Mouse (Mus musculus) thymus, adult 2 months (tissue): Measurements from ENCODE around the gene Vdr. TPM values are rescaled to one million over a fixed set of nuclear protein-coding genes. Genes with fewer than 3 reads are reported as not detected.

Experiments used
- DNase-seq: peaks from one replicate; pipeline ENCODE4 v3.0.0; 2021
- H3K27ac ChIP-seq: fragments of 200-500 bp; 2 replicates; pipeline ENCODE4 v1.5.1; 2012; ENCODE audit warnings: low read length, control low read depth; ENCODE audit not compliant: control insufficient read depth, insufficient read depth
- H3K27me3 ChIP-seq: fragments of 200-500 bp; 2 replicates; pipeline ENCODE4 v1.6.1; 2012; ENCODE audit warnings: mild to moderate bottlenecking, low read length, moderate library complexity, mixed read lengths; ENCODE audit not compliant: control insufficient read depth, insufficient read depth
- H3K36me3 ChIP-seq: fragments of 200-500 bp; 2 replicates; pipeline ENCODE4 v1.6.1; 2012; ENCODE audit warnings: mild to moderate bottlenecking, low read length, moderate library complexity; ENCODE audit not compliant: control insufficient read depth, insufficient read depth
- H3K4me1 ChIP-seq: fragments of 200-500 bp; replicated peaks from 2 replicates; pipeline ENCODE4 v1.6.1; 2012; ENCODE audit warnings: low read length; ENCODE audit not compliant: control insufficient read depth, insufficient read depth
- H3K4me3 ChIP-seq: fragments of 200-500 bp; 2 replicates; pipeline ENCODE4 v1.5.1; 2012; ENCODE audit warnings: mild to moderate bottlenecking, low read length, control low read depth, moderate library complexity; ENCODE audit not compliant: control insufficient read depth, insufficient read depth
- CTCF ChIP-seq: fragments of 200-500 bp; IDR thresholded peaks from 2 replicates; pipeline ENCODE4 v1.5.1; 2012; ENCODE audit warnings: mild to moderate bottlenecking, control low read depth, low read length, moderate library complexity, borderline replicate concordance; ENCODE audit not compliant: control insufficient read depth, poor library complexity, insufficient read depth; ENCODE audit errors: extremely low read depth
- POLR2A ChIP-seq: fragments of 200-500 bp; IDR thresholded peaks from 2 replicates; pipeline ENCODE4 v1.6.1; 2012; ENCODE audit warnings: mild to moderate bottlenecking, low read length, control low read depth, moderate library complexity; ENCODE audit not compliant: control insufficient read depth, poor library complexity, insufficient read depth; ENCODE audit errors: extremely low read depth
- WGBS: fragments of 180-500 bp; shearing (Covaris S2); methylation state at CpG from one replicate; pipeline ENCODE4 v1.1.7; 2018; 5-methylcytosine and 5-hydroxymethylcytosine counted together
- polyA plus RNA-seq: library from polyadenylated mRNA; depleted of rRNA; stranded (reverse); fragments of >200 nt; gene quantifications from 2 replicates; pipeline ENCODE4 v1.2.3, GENCODE M21; 2012

Vdr gene
- polyA plus RNA-seq, 1 experiment = 6.2 TPM

DNA sequence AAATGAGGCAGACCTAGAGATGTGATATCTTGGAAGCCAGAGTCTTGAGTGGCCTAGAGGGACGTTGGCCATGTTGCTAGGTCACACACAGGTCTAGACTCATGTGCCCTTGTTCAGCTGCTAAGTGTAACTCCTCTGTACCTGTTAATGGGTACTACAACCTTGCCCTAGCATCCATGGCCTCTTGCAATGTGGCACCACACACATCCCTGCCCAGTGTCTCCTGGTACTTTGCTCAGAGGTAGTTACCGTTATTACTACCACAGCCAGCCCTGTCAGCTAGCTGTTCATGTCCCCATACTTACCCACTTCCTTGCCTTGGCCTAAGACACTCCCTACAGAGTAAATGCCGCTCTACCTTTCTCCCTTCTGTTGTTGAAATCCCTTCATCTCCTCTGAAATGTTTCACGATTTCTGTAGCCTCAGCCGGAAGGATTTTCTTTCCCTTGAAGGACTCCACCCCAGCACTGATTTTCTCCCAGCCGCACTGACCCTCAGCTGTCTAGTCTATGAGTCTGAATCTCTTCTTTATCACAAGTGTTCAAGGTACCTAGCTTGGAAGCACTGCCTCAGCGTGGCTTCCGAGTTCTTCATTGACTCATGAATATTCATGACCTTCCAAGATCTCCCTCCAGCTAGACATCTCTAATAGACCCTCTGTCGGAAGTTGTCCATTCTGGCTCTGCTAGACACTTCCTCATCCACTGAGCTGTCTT lies 77.5 kb downstream of the Vdr start:
- DNase-seq = no peak
- H3K27me3 ChIP-seq = no peaks in the 10 kb centered on the region
- peak overlapping the region; percentile 66 for H3K27ac ChIP-seq
- 33% methylated on average over 9 of the region's 9 CpGs for WGBS
- no peak for TF ChIP-seq CTCF
- TF ChIP-seq POLR2A = no peak
- peaks cover 77% of the 10 kb centered on the region for H3K4me1 ChIP-seq
- no peaks in the 10 kb centered on the region for H3K36me3 ChIP-seq
- H3K4me3 ChIP-seq = peak overlapping the region; percentile 55; the same call in 1 of the 2 replicates

DNA sequence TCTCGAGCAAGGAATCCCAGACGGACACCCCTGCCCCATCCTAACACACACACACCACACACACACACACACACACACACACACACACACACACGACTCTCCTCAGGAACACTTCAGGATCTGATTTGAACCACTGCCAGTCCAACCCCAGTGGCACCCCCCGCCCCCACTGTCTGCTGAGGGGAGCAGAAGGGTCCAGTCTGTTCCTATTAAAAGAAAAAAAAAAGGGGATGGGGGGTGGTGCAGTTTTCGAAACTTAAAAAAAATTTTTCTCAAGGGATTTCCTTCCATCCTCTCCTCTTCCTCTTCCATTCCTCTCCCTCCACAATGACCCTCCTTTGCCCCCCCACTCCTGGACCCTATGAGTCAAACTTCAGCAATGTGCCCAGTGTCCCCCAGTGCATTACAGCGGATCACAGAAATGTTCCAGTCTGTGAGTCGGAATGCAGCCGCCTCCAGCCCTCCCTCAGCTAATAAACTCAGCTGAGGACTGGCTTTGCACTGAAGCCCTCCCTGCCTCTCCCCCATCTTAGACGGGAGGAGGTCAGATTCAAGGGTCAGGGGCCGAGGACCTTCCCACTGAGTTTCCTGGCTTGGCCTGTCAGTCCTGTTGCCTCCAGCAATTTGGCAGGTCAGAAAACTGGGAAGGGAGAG lies 78.3 kb downstream of the Vdr start:
- 42% methylated on average over 10 of the region's 10 CpGs for WGBS
- Histone ChIP-seq H3K4me3 (peak overlapping the region; percentile 55), H3K27ac (peak overlapping the region; percentile 66), H3K36me3 (no peaks in the 10 kb centered on the region), H3K4me1 (peaks cover 75% of the 10 kb centered on the region), H3K27me3 (no peaks in the 10 kb centered on the region)
- TF ChIP-seq POLR2A (no peak), CTCF (no peak)
- no peak for DNase-seq

DNA sequence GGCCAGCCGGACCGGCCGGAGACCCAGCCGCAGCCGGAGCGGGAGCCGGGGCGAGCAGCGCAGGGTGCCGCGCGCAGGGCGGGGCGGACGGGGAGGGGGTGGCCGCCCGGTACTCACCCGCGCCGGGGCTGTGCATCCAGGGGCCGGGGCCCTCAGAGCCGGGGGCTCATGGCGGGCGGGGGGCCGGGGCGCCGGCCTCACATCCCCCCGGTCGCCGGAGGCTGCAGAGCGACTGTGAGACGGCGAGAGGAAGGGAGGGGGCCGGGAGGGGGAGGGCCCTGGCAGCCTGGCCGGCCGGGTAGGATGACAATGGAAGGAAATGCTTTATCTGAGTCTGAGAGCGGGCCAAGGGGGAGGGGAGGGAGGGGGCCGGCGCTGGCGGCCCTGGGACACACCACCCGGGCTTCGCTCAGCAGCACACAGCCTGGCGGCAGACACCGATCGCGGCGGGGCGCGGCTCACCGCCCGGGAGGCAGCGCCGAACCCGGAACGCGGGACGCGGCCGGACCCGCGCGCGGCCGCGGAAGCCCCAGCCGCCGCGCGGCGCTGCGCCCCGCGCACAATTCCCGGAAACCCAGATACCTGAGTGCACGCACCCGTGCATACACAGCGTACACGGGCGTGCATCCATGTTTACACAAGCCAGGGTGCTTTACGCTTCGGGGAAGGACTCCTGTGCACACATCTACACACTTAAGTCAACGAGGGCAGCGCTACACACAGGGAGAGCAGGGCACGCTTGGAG lies 79.0 kb downstream of the Vdr start:
- TF ChIP-seq POLR2A = peak; percentile 49; the same call in 1 of the 2 replicates
- 0 out of 2 replicates have a peak, but pooled peaks have one; percentile 15 for TF ChIP-seq CTCF
- peaks cover 77% of the 10 kb centered on the region for H3K4me1 ChIP-seq

DNA sequence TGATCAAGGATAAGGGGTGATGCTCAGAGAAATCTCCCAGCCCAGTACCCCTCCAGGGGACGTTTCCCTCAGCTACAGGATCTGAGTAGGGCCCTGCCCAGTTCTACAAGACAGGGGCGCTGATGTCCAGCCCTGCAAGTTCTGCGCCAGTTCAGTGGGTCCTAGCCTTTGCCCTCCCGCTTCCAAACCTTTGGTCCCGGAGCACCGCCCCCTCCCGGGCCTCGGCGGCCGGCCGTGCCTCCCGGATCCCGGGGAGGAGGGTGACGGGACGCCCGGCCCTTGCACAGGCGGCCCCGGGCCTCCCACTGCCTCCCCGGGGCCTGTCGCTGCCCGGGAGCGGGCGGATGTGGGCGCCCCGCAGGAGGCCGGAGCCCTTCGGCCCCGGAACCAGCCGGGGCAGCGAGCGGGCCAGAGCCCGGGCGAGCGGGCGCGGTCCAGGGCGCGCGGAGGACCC lies 79.6 kb downstream of the Vdr start:
- Histone ChIP-seq H3K4me3 (peak overlapping the region; percentile 55), H3K36me3 (peaks cover 8% of the 10 kb centered on the region), H3K27ac (peak overlapping the region; percentile 66), H3K4me1 (peaks cover 77% of the 10 kb centered on the region), H3K27me3 (no peaks in the 10 kb centered on the region)
- DNase-seq = peak; percentile 57
- no peak for TF ChIP-seq CTCF
- TF ChIP-seq POLR2A = no peak
- WGBS = 2% methylated on average over 39 of the region's 39 CpGs

More for the DNA sequence above, 79.0 kb downstream of the Vdr start:
- WGBS = under 1% methylated on average over 76 of the region's 84 CpGs
- Histone ChIP-seq H3K27me3 (no peaks in the 10 kb centered on the region), H3K36me3 (peaks cover 3% of the 10 kb centered on the region), H3K27ac (peak overlapping the region; percentile 66), H3K4me3 (peak overlapping the region; percentile 55)
- peak; percentile 61 for DNase-seq

DNA sequence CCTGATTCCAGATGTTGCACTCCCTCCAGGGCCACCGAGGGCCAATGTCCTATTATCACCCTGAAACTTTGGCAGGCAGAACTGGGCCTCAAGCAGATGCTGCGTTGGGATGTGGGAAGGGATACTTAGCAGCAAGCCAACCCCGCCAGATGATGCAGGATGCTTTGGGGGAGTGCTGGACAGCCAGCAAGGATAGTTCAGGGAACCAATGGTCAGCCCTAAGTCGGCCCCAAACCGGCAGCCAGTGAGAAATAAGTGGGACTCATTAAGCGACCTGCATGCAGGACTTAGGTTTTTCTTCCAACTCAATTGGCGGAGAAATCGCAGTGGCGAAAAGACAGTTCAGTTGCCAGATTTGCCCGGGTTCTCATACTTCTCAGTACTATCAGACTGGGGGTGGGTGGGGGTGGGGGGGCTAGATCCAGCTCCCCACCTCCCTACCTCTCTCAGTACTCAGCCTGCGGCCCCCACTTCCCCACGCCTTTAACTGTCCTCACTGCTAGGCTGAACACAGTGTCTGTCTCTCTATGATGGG lies 80.1 kb downstream of the Vdr start:
- no peaks in the 10 kb centered on the region for H3K27me3 ChIP-seq
- DNase-seq = no peak
- no peak for TF ChIP-seq POLR2A
- WGBS = 14% methylated on average over 12 of the region's 12 CpGs
- H3K4me1 ChIP-seq = peaks cover 78% of the 10 kb centered on the region
- peak overlapping the region; percentile 55 for H3K4me3 ChIP-seq
- H3K36me3 ChIP-seq = peaks cover 8% of the 10 kb centered on the region
- peak overlapping the region; percentile 66 for H3K27ac ChIP-seq

DNA sequence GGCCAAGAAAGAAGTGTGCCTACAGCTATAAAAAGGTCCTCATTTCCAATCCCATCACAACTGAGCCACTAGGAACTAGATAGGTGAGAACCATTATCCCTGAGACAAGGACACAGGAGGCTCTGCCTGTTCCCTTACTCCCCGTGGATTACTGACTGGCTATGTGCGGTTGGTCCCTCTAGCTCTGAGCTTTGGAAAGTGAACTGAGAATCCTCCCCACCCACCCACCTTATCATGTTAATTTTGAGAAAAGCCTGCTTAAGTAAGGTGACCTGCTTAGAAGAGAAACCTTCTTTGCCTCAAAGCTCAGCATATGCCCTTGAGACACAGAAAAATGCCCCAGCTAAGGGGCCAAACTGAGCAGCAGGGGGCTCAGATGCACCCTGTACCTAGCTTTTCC lies 81.0 kb downstream of the Vdr start:
- WGBS = 34% methylated on average over 2 of the region's 2 CpGs
- peaks cover 75% of the 10 kb centered on the region for H3K4me1 ChIP-seq
- peaks cover 8% of the 10 kb centered on the region for H3K36me3 ChIP-seq
- DNase-seq = no peak
- TF ChIP-seq CTCF (no peak), POLR2A (no peak)
- peak overlapping the region; percentile 55; the same call in 1 of the 2 replicates for H3K4me3 ChIP-seq
- H3K27ac ChIP-seq = peak overlapping the region; percentile 66
- H3K27me3 ChIP-seq = no peaks in the 10 kb centered on the region
